Mouse (Mus musculus): ENCODE measurements around the gene Zbtb38.

DNA sequence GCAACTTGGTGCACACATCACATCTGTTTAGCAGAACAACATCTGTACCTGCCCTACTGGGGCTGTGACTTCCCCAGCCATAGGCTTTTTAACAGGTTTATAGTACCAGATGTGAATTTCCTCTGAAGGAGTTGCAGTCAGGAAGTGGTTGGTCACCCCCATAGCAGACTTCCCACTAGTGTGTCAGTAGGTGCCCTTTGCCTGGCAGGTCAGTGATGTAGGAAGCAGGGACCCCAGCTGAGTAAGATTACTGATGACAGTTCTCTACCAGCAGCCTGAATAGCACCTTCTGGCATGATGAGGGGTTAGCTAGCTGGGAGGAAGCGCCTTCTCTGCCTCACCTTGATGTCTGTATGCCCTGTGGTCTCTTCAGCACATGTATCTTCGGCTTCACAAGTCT, 118.9 kb downstream of the Zbtb38 start:
- TF ChIP-seq CTCF (IDR thresholded peaks at IDR 0.05; ENCODE audit: low read depth): no peak
- TF ChIP-seq EP300 (optimal IDR thresholded peaks at IDR 0.05): no peak

All from stomach, postnatal 0 days (tissue).